Mouse (Mus musculus): ENCODE measurements around the gene Srd5a2. TPM values are rescaled to one million over a fixed set of nuclear protein-coding genes. Genes with fewer than 3 reads are reported as not detected.

The Srd5a2 gene
- polyA plus RNA-seq (2017; shearing (Covaris generic)) = not detected

DNA sequence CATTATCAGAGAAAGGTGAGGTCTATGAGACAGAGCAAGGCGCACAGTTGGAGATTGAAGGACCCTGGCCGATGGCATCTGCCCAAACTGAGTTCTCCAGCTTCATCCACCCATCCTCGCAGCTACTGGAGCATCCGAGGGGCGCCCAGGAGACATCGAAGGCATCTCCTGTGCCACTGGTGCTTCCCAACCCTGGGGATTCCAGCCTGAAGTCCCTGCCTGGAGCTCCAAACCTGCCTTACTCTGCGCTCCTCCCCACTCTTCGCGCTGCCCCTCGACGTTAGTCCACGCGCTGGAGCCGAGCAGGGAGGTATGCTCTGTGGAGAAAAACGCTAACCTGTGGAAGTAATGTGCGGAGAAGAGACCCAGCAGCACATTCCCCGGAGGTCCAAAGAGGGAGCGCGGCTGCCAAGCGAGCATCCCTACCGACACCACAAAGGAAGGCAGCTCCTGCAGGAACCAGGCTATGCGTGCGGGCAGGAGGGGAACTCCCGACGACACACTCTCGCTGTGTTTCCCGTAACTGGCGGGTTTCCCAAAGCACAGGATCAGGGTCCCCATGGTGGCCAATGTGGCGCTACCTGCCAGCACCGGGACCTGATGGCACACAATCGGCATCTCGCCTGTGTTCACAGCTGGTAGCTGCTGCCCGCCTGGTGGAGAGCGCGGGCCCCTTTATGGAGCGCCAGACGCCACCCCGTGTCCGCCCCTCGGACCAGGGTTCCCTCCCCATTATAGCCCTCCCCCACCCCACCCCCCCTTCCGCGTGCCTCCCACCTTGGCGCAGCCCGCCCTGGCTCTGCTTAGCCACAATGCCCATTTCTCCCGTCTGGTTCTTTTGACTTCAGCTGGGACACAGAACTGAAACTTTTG lies at the start of gene Srd5a2:
Gene Srd5a2 (minus strand): TSS at position 707 of the 873 bp plus-strand sequence.

Other genes starting within 250 kb of the Srd5a2 start
- gene Ehd3, start 243.8 kb downstream of the Srd5a2 start, polyA plus RNA-seq (2017; shearing (Covaris generic)) = 276 TPM
- 72.5 TPM for gene Xdh, start 97.7 kb downstream of the Srd5a2 start, polyA plus RNA-seq (2017; shearing (Covaris generic))
- gene Memo1, start 247.6 kb upstream of the Srd5a2 start, polyA plus RNA-seq (2017; shearing (Covaris generic)) = 33.7 TPM